In the genomic region with DNA sequence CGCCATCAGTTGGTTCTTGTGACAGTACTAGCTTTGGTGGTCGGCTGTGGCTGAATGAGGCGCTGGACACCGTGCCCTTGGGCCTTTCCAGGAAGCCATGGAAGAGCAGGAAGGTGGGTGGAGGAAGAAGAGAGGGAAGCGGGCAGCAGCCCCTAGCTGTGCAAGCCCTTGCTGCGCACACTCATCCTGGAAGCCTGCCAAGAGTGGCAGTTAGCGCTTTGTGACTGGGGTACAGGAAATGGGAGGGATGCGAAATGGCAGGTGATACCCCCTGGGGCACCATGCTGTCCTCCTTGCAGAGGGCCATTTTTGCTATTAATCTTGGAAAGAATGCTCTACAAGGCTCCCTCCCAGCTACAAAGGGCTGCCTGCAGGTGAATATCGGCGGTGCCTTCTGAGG, we compare ENCODE assay signal across 21 mouse cellular contexts.
DNase-seq lines count a peak whose midpoint lies in the region; ATAC-seq and TF ChIP-seq lines count a peak whose summit lies in the region.
"Had no signal": no experiment of that assay in that cellular context is flagged by ENCODE, and none has a peak within 500 bp of the region (broad histone marks: within the 10 kb centered on the region; RNA-seq: fewer than 3 reads in every experiment).

No protein-coding gene starts in this region.

- H3K4me3 ChIP-seq in forebrain, embryonic 10.5 days: no peak overlapping the region
- H3K4me3 ChIP-seq in forebrain, embryonic 16.5 days (replicated peaks; ENCODE audit: low read length): no peak overlapping the region
- H3K4me3 ChIP-seq in hindbrain, postnatal 0 days (ENCODE audit: low read length): no peak overlapping the region
- H3K4me3 ChIP-seq in hindbrain, embryonic 16.5 days (ENCODE audit: low read length): no peak overlapping the region
- H3K4me3 ChIP-seq in neural tube, embryonic 12.5 days: no peak overlapping the region
- no peak overlapping the region for H3K4me3 ChIP-seq in neural tube, embryonic 15.5 days (replicated peaks)
- H3K4me3 ChIP-seq in kidney, adult 2 months (ENCODE audit: insufficient read depth, low read depth, low read length): no peak overlapping the region
- H3K4me3 ChIP-seq: embryonic facial prominence, embryonic 15.5 days; gastrocnemius, adult 2 months; layer of hippocampus, adult 2 months had no signal

- no peaks in the 10 kb centered on the region for H3K9me3 ChIP-seq in forebrain, embryonic 10.5 days
- H3K9me3 ChIP-seq in forebrain, embryonic 16.5 days (ENCODE audit: control insufficient read depth, low read length): no peaks in the 10 kb centered on the region
- H3K9me3 ChIP-seq in hindbrain, postnatal 0 days (ENCODE audit: low read length): no peaks in the 10 kb centered on the region
- H3K9me3 ChIP-seq in hindbrain, embryonic 16.5 days (ENCODE audit: control insufficient read depth, low read length): no peaks in the 10 kb centered on the region
- H3K9me3 ChIP-seq in neural tube, embryonic 12.5 days: no peaks in the 10 kb centered on the region
- no peaks in the 10 kb centered on the region for H3K9me3 ChIP-seq in neural tube, embryonic 15.5 days (replicated peaks)
- H3K9me3 ChIP-seq: embryonic facial prominence, embryonic 15.5 days had no signal

- no peak overlapping the region for H3K9ac ChIP-seq in forebrain, embryonic 16.5 days (replicated peaks; ENCODE audit: low read depth, low read length)
- no peak overlapping the region for H3K9ac ChIP-seq in hindbrain, postnatal 0 days (replicated peaks; ENCODE audit: low read length)
- H3K9ac ChIP-seq in hindbrain, embryonic 16.5 days (ENCODE audit: low read depth, low read length): no peak overlapping the region
- H3K9ac ChIP-seq in neural tube, embryonic 12.5 days: no peak overlapping the region
- H3K9ac ChIP-seq in neural tube, embryonic 15.5 days (replicated peaks): no peak overlapping the region
- H3K9ac ChIP-seq: embryonic facial prominence, embryonic 15.5 days had no signal

- peaks cover 10% of the 10 kb centered on the region; the same call in 1 of the 2 replicates for H3K27me3 ChIP-seq in forebrain, embryonic 10.5 days (ENCODE audit: poor library complexity, severe bottlenecking)
- H3K27me3 ChIP-seq in forebrain, embryonic 16.5 days (replicated peaks; ENCODE audit: control insufficient read depth, insufficient read depth, low read length): no peaks in the 10 kb centered on the region
- no peaks in the 10 kb centered on the region for H3K27me3 ChIP-seq in hindbrain, postnatal 0 days (ENCODE audit: insufficient read depth, low read length)
- no peaks in the 10 kb centered on the region for H3K27me3 ChIP-seq in hindbrain, embryonic 16.5 days (replicated peaks; ENCODE audit: control insufficient read depth, insufficient read depth, low read length)
- H3K27me3 ChIP-seq in neural tube, embryonic 12.5 days (replicated peaks): peaks cover 58% of the 10 kb centered on the region
- peaks cover 25% of the 10 kb centered on the region for H3K27me3 ChIP-seq in neural tube, embryonic 15.5 days (replicated peaks)
- no peaks in the 10 kb centered on the region for H3K27me3 ChIP-seq in kidney, adult 2 months (replicated peaks; ENCODE audit: control insufficient read depth, insufficient read depth, low read length)
- H3K27me3 ChIP-seq: embryonic facial prominence, embryonic 15.5 days had no signal

- ATAC-seq in forebrain, embryonic 16.5 days: no peak
- ATAC-seq in hindbrain, postnatal 0 days: no peak
- ATAC-seq in hindbrain, embryonic 16.5 days: no peak
- ATAC-seq in neural tube, embryonic 12.5 days (ENCODE audit: low FRiP score, low read depth): 0 out of 2 replicates have a peak, but pooled peaks have one; percentile 23
- ATAC-seq in neural tube, embryonic 15.5 days (ENCODE audit: low FRiP score): no peak

- peaks cover 11% of the 10 kb centered on the region; the same call in 1 of the 2 replicates for H3K4me1 ChIP-seq in forebrain, embryonic 10.5 days
- peaks cover 8% of the 10 kb centered on the region for H3K4me1 ChIP-seq in forebrain, embryonic 16.5 days (replicated peaks; ENCODE audit: control insufficient read depth, insufficient read depth, low read length)
- H3K4me1 ChIP-seq in hindbrain, postnatal 0 days (ENCODE audit: insufficient read depth, low read length): no peaks in the 10 kb centered on the region
- peaks cover 3% of the 10 kb centered on the region for H3K4me1 ChIP-seq in hindbrain, embryonic 16.5 days (ENCODE audit: control insufficient read depth, insufficient read depth, low read depth, low read length)
- peaks cover 20% of the 10 kb centered on the region for H3K4me1 ChIP-seq in neural tube, embryonic 12.5 days
- H3K4me1 ChIP-seq in neural tube, embryonic 15.5 days: peaks cover 15% of the 10 kb centered on the region
- H3K4me1 ChIP-seq in kidney, adult 2 months (ENCODE audit: control insufficient read depth, insufficient read depth, low read length): no peaks in the 10 kb centered on the region
- H3K4me1 ChIP-seq: embryonic facial prominence, embryonic 15.5 days had no signal

- 81% methylated on average over 10 of the region's 10 CpGs for WGBS in forebrain, embryonic 10.5 days
- 46% methylated on average over 10 of the region's 10 CpGs for WGBS in forebrain, embryonic 16.5 days
- 46% methylated on average over 10 of the region's 10 CpGs for WGBS in hindbrain, postnatal 0 days
- WGBS in hindbrain, embryonic 16.5 days: 46% methylated on average over 10 of the region's 10 CpGs
- 66% methylated on average over 10 of the region's 10 CpGs for WGBS in neural tube, embryonic 12.5 days
- 47% methylated on average over 10 of the region's 10 CpGs for WGBS in neural tube, embryonic 15.5 days
- 58% methylated on average over 10 of the region's 10 CpGs for WGBS in kidney, adult 2 months

- no peaks in the 10 kb centered on the region for H3K36me3 ChIP-seq in forebrain, embryonic 10.5 days (replicated peaks)
- H3K36me3 ChIP-seq in forebrain, embryonic 16.5 days (ENCODE audit: control insufficient read depth, insufficient read depth): no peaks in the 10 kb centered on the region
- no peaks in the 10 kb centered on the region for H3K36me3 ChIP-seq in hindbrain, postnatal 0 days (ENCODE audit: insufficient read depth, low read length)
- no peaks in the 10 kb centered on the region for H3K36me3 ChIP-seq in hindbrain, embryonic 16.5 days (ENCODE audit: control insufficient read depth, insufficient read depth, low read length)
- H3K36me3 ChIP-seq in neural tube, embryonic 12.5 days: no peaks in the 10 kb centered on the region
- H3K36me3 ChIP-seq in neural tube, embryonic 15.5 days: no peaks in the 10 kb centered on the region
- H3K36me3 ChIP-seq in kidney, adult 2 months (ENCODE audit: control insufficient read depth, insufficient read depth, low read length): no peaks in the 10 kb centered on the region
- H3K36me3 ChIP-seq: embryonic facial prominence, embryonic 15.5 days had no signal

- H3K27ac ChIP-seq in forebrain, embryonic 10.5 days: 0 out of 2 replicates have a peak overlapping the region, but pooled peaks have one; percentile 22
- no peak overlapping the region for H3K27ac ChIP-seq in forebrain, embryonic 16.5 days (ENCODE audit: low read length)
- H3K27ac ChIP-seq in hindbrain, postnatal 0 days: no peak overlapping the region
- H3K27ac ChIP-seq in hindbrain, embryonic 16.5 days (ENCODE audit: low read depth, low read length): no peak overlapping the region
- no peak overlapping the region for H3K27ac ChIP-seq in neural tube, embryonic 12.5 days
- no peak overlapping the region for H3K27ac ChIP-seq in neural tube, embryonic 15.5 days (replicated peaks)
- H3K27ac ChIP-seq in kidney, adult 2 months (ENCODE audit: insufficient read depth, low read depth, low read length): no peak overlapping the region
- H3K27ac ChIP-seq: embryonic facial prominence, embryonic 15.5 days; gastrocnemius, adult 2 months; layer of hippocampus, adult 2 months had no signal

- no peak overlapping the region for H3K4me2 ChIP-seq in forebrain, embryonic 16.5 days (ENCODE audit: low read length)
- H3K4me2 ChIP-seq in hindbrain, postnatal 0 days (ENCODE audit: low read depth, low read length): no peak overlapping the region
- no peak overlapping the region for H3K4me2 ChIP-seq in hindbrain, embryonic 16.5 days (ENCODE audit: low read length)
- no peak overlapping the region for H3K4me2 ChIP-seq in neural tube, embryonic 12.5 days (replicated peaks)
- H3K4me2 ChIP-seq in neural tube, embryonic 15.5 days: no peak overlapping the region
- H3K4me2 ChIP-seq: embryonic facial prominence, embryonic 15.5 days; heart, embryonic 11.5 days; liver, embryonic 11.5 days had no signal

- TF ChIP-seq CTCF in hindbrain, postnatal 0 days (IDR thresholded peaks at IDR 0.05; ENCODE audit: low read depth): no peak
- no peak for TF ChIP-seq CTCF in brain, embryonic 14.5 days (IDR thresholded peaks at IDR 0.05; ENCODE audit: borderline replicate concordance, extremely low read depth, insufficient read depth, insufficient read length)
- TF ChIP-seq CTCF in kidney, adult 2 months (conservative IDR thresholded peaks at IDR 0.05; ENCODE audit: insufficient read depth, insufficient read length, low read depth, low read length): no peak

- no peak for DNase-seq in forebrain, embryonic 10.5 days (ENCODE audit: extremely low spot score, low spot score)
- peak; percentile 18 for DNase-seq in hindbrain, postnatal 0 days (ENCODE audit: low spot score)
- DNase-seq in brain, embryonic 14.5 days (ENCODE audit: low read depth): peak; percentile 72
- DNase-seq in kidney, adult 2 months: no peak
- DNase-seq: cerebellum, adult 9-10 months; gastrocnemius, adult 2 months; heart, postnatal 10 days; kidney, adult 18-20 months; kidney, postnatal 10 days; layer of hippocampus, postnatal 36 days; lung, adult 18-20 months; lung, postnatal 36 days; right cerebral cortex, postnatal 4 days had no signal

- no peak for TF ChIP-seq POLR2A in brain, embryonic 14.5 days (IDR thresholded peaks at IDR 0.05; ENCODE audit: borderline replicate concordance, extremely low read depth, insufficient read depth, insufficient read length, poor library complexity, severe bottlenecking)
- no peak for TF ChIP-seq POLR2A in kidney, adult 2 months (IDR thresholded peaks at IDR 0.05; ENCODE audit: low read depth, low read length)

Comparison
In these comparisons a context has a peak if more than half of its experiments do, and no peak if none do; other contexts are left out.
1. DNase-seq: peak in hindbrain, postnatal 0 days (single experiment) and brain, embryonic 14.5 days (single experiment); none in forebrain, embryonic 10.5 days (single experiment) and kidney, adult 2 months (single experiment).